Mouse (Mus musculus): ENCODE results near the gene C9orf72. TPM values are rescaled to one million over a fixed set of nuclear protein-coding genes. Genes with fewer than 3 reads are reported as not detected.

Gene C9orf72
- polyA plus RNA-seq, 1 experiment = 13.1 TPM

- Histone ChIP-seq H3K79me2 (ENCODE audit: control insufficient read depth, insufficient read depth) (no peaks in the 10 kb centered on the region), H3K36me3 (ENCODE audit: control insufficient read depth, insufficient read depth) (no peaks in the 10 kb centered on the region), H3K4me2 (ENCODE audit: low read depth) (no peak overlapping the region), H3K27me3 (ENCODE audit: control insufficient read depth, insufficient read depth, insufficient read length) (no peaks in the 10 kb centered on the region), H3K4me3 (no peak overlapping the region), H3ac (ENCODE audit: control insufficient read depth, insufficient read length) (no peak overlapping the region)
- no peak for TF ChIP-seq REST (IDR thresholded peaks at IDR 0.05; ENCODE audit: insufficient read depth, insufficient read length)
- TF ChIP-seq CEBPB (IDR thresholded peaks at IDR 0.05; ENCODE audit: insufficient read depth, poor library complexity, severe bottlenecking) = no peak
- TF ChIP-seq POLR2A (IDR thresholded peaks at IDR 0.05; ENCODE audit: insufficient read length, low read depth) = no peak
- no peak for TF ChIP-seq TCF12 (IDR thresholded peaks at IDR 0.05; ENCODE audit: insufficient read depth, poor library complexity, severe bottlenecking)
- no peak for TF ChIP-seq MAX (IDR thresholded peaks at IDR 0.05; ENCODE audit: low read depth)
- TF ChIP-seq MYOG (IDR thresholded peaks at IDR 0.05; ENCODE audit: control insufficient read depth in 1 of 3, insufficient read depth in 1 of 3, insufficient read length in 2 of 3, low read depth in 2 of 3) = no peak
- TF ChIP-seq USF1 (IDR thresholded peaks at IDR 0.05; ENCODE audit: low read depth) = no peak
- no peak for TF ChIP-seq E2F4 (IDR thresholded peaks at IDR 0.05; ENCODE audit: insufficient read depth)
- TF ChIP-seq POLR2AphosphoS2 (IDR thresholded peaks at IDR 0.05; ENCODE audit: insufficient read length, low read depth) = no peak
- no peak for TF ChIP-seq SRF (IDR thresholded peaks at IDR 0.05; ENCODE audit: control insufficient read depth, insufficient read length, low read depth)
- no peak for TF ChIP-seq MYOD1 (IDR thresholded peaks at IDR 0.05; ENCODE audit: control insufficient read depth in 1 of 3, insufficient read length in 2 of 3, low read depth in 2 of 3)
- TF ChIP-seq TCF3 (IDR thresholded peaks at IDR 0.05; ENCODE audit: insufficient read length, low read depth) = no peak
Observed at GRCm38 (mm10) chr4:35145726-35146125, 80.2 kb downstream of the C9orf72 start.

- no peak overlapping the region for H3K4me3 ChIP-seq
- no peak overlapping the region for H3ac ChIP-seq (ENCODE audit: control insufficient read depth, insufficient read length)
- H3K79me2 ChIP-seq (ENCODE audit: control insufficient read depth, insufficient read depth) = no peaks in the 10 kb centered on the region
- no peak overlapping the region for H3K4me2 ChIP-seq (ENCODE audit: low read depth)
- TF ChIP-seq TCF12 (IDR thresholded peaks at IDR 0.05; ENCODE audit: insufficient read depth, poor library complexity, severe bottlenecking) (no peak), MAX (IDR thresholded peaks at IDR 0.05; ENCODE audit: low read depth) (no peak), USF1 (IDR thresholded peaks at IDR 0.05; ENCODE audit: low read depth) (no peak), POLR2AphosphoS2 (IDR thresholded peaks at IDR 0.05; ENCODE audit: insufficient read length, low read depth) (no peak), REST (IDR thresholded peaks at IDR 0.05; ENCODE audit: insufficient read depth, insufficient read length) (no peak), MYOG (IDR thresholded peaks at IDR 0.05; ENCODE audit: control insufficient read depth in 1 of 3, insufficient read depth in 1 of 3, insufficient read length in 2 of 3, low read depth in 2 of 3) (no peak), TCF3 (IDR thresholded peaks at IDR 0.05; ENCODE audit: insufficient read length, low read depth) (no peak), CEBPB (IDR thresholded peaks at IDR 0.05; ENCODE audit: insufficient read depth, poor library complexity, severe bottlenecking) (no peak), MYOD1 (IDR thresholded peaks at IDR 0.05; ENCODE audit: control insufficient read depth in 1 of 3, insufficient read length in 2 of 3, low read depth in 2 of 3) (no peak), POLR2A (IDR thresholded peaks at IDR 0.05; ENCODE audit: insufficient read length, low read depth) (no peak), SRF (IDR thresholded peaks at IDR 0.05; ENCODE audit: control insufficient read depth, insufficient read length, low read depth) (no peak)
- H3K36me3 ChIP-seq (ENCODE audit: control insufficient read depth, insufficient read depth) = no peaks in the 10 kb centered on the region
- no peaks in the 10 kb centered on the region for H3K27me3 ChIP-seq (ENCODE audit: control insufficient read depth, insufficient read depth, insufficient read length)
Observed at GRCm38 (mm10) chr4:35143472-35144102, 82.4 kb downstream of the C9orf72 start.

Other genes with a start within 250 kb of the C9orf72 start
- not detected for gene Ifnk, start 74.1 kb downstream of the C9orf72 start, polyA plus RNA-seq (2012; fragmentation: generic; extraction: Trizol)
- 0.12 TPM for gene Mob3b, start 68.7 kb downstream of the C9orf72 start, polyA plus RNA-seq (2012; fragmentation: generic; extraction: Trizol)